Mouse (Mus musculus) neural tube, embryonic 15.5 days (tissue): ENCODE data around the gene Vmn2r50. TPM values are rescaled to one million over a fixed set of nuclear protein-coding genes. Genes with fewer than 3 reads are reported as not detected.
"Not testable (repeated sequence)": the region's sequence is repeated elsewhere in the genome, so short reads cannot be mapped to it uniquely, and the experiment has no call there.

Experiments used
- ATAC-seq: fragments of 200-750 bp; cut with Nextera tagmentation; 2 replicates; pipeline ENCODE4 v1.8.0; 2017; ENCODE audit warnings: mild to moderate bottlenecking, moderate TSS enrichment, moderate library complexity; ENCODE audit not compliant: low FRiP score
- H3K27ac ChIP-seq: fragments of 300-500 bp; sonication (generic); replicated peaks from 2 replicates; pipeline ENCODE4 v1.5.1; 2015; ENCODE audit warnings: mild to moderate bottlenecking, inconsistent platforms
- H3K27me3 ChIP-seq: fragments of 300-500 bp; sonication (generic); replicated peaks from 2 replicates; pipeline ENCODE4 v1.6.1; 2015; ENCODE audit warnings: inconsistent platforms
- H3K36me3 ChIP-seq: fragments of 300-500 bp; sonication (generic); 2 replicates; pipeline ENCODE4 v1.6.1; 2015; ENCODE audit warnings: inconsistent platforms
- H3K4me1 ChIP-seq: fragments of 300-500 bp; sonication (generic); 2 replicates; pipeline ENCODE4 v1.6.1; 2015; ENCODE audit warnings: inconsistent platforms
- H3K4me2 ChIP-seq: fragments of 300-500 bp; sonication (generic); 2 replicates; pipeline ENCODE4 v1.6.1; 2015; ENCODE audit warnings: inconsistent platforms, mild to moderate bottlenecking, moderate library complexity
- H3K4me3 ChIP-seq: fragments of 300-500 bp; sonication (generic); replicated peaks from 2 replicates; pipeline ENCODE4 v1.5.1; 2015; ENCODE audit warnings: mild to moderate bottlenecking, inconsistent platforms
- H3K9ac ChIP-seq: fragments of 300-500 bp; sonication (generic); replicated peaks from 2 replicates; pipeline ENCODE4 v1.6.1; 2015; ENCODE audit warnings: mild to moderate bottlenecking, inconsistent platforms
- H3K9me3 ChIP-seq: fragments of 300-500 bp; sonication (generic); replicated peaks from 2 replicates; pipeline ENCODE4 v1.6.1; 2016; ENCODE audit warnings: inconsistent platforms
- WGBS: fragments of 180-500 bp; shearing (Covaris S2); methylation state at CpG from one replicate; pipeline ENCODE4 v1.1.7; 2015; ENCODE audit warnings: mixed read lengths; 5-methylcytosine and 5-hydroxymethylcytosine counted together
- polyA plus RNA-seq: library from polyadenylated mRNA; unstranded; fragments of >200 nt; fragmentation: Nextera tagmentation; extraction: Ambion mirVana; gene quantifications from 2 replicates; pipeline ENCODE4 v1.2.1, GENCODE M21; 2015

The Vmn2r50 gene
- not detected in 2 replicates for polyA plus RNA-seq

GRCm38 (mm10) chr7:10053196-10053595 lies at the start of gene Vmn2r50:
Vmn2r50 (minus strand) TSS chr7:10053296.
- H3K4me2 ChIP-seq, H3K4me3 ChIP-seq, H3K36me3 ChIP-seq, ATAC-seq, H3K9me3 ChIP-seq, H3K27me3 ChIP-seq, H3K27ac ChIP-seq, H3K9ac ChIP-seq, H3K4me1 ChIP-seq: not testable (repeated sequence)

GRCm38 (mm10) chr7:9992157-9992556 lies 60.9 kb downstream of the Vmn2r50 start, which contains the start of gene Vmn2r49:
Vmn2r49 (minus strand) TSS chr7:9992257.
- not testable (repeated sequence) for H3K4me3 ChIP-seq, ATAC-seq, H3K4me2 ChIP-seq, H3K9ac ChIP-seq, H3K36me3 ChIP-seq, H3K4me1 ChIP-seq, H3K27ac ChIP-seq, H3K27me3 ChIP-seq, H3K9me3 ChIP-seq
- WGBS: no CpG with 5 or more reads among the region's 2 CpGs

Other genes starting within 250 kb of the Vmn2r50 start
- not detected in 2 replicates for gene Vmn2r47, start 212.0 kb downstream of the Vmn2r50 start, polyA plus RNA-seq
- not detected in 2 replicates for gene Vmn2r48, start 99.7 kb downstream of the Vmn2r50 start, polyA plus RNA-seq
- gene Vmn2r49, start 61.0 kb downstream of the Vmn2r50 start, polyA plus RNA-seq: not detected in 2 replicates
- gene Vmn2r51, start 52.4 kb upstream of the Vmn2r50 start, polyA plus RNA-seq: not detected in 2 replicates
- gene Vmn2r52, start 123.3 kb upstream of the Vmn2r50 start, polyA plus RNA-seq: not detected in 2 replicates
- not detected in 2 replicates for gene Vmn1r66, start 224.7 kb upstream of the Vmn2r50 start, polyA plus RNA-seq